Mouse (Mus musculus) right cerebral cortex, adult 18-20 months (tissue): ENCODE measurements around the gene Cpxm2.

ENCODE experiments used
- DNase-seq: peaks from one replicate; pipeline ENCODE4 v3.0.0; 2022; ENCODE audit warnings: mixed read lengths

The Cpxm2 gene

DNA sequence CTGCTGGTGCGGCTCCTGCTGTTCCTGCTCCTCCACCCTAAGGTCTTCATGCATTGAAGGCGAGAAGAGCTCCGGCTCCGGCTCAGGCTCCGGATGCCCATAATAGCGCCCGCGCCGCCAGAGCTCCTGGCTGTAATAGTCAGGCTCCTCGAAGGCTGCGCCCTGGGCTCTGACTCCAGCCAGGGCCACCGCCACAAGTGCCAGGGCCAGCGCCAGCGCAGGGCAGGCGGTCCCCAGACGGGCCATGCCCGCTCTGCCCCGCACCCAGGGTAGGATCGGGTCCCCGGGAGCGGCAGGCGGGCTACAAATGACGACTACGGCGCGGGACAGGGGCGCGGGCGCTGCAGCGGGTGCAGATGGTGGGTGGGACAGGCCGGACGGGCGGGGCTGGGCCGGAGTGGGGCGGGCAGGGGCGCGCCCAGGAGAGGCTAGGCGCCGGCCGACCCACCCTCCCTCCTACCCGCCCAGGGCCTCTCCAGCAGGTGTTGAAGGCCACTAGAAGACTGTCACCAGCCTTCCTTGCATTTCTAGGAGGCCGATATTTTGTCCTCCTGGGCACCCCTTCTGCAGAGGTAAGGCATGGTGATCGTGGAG, at the start of gene Cpxm2:
Gene Cpxm2 (minus strand): TSS at position 372 of the 594 bp plus-strand sequence.
- no peak for DNase-seq

- no peak for DNase-seq
These were observed 49.6 kb upstream of the Cpxm2 start for GRCm38 (mm10) chr7:132204073-132204612.

GRCm38 (mm10) chr7:132199686-132200085, 45.1 kb upstream of the Cpxm2 start:
- DNase-seq = no peak

GRCm38 (mm10) chr7:132198806-132199205, 44.3 kb upstream of the Cpxm2 start:
- no peak for DNase-seq

GRCm38 (mm10) chr7:132197817-132198475, 43.4 kb upstream of the Cpxm2 start:
- DNase-seq = no peak

DNA sequence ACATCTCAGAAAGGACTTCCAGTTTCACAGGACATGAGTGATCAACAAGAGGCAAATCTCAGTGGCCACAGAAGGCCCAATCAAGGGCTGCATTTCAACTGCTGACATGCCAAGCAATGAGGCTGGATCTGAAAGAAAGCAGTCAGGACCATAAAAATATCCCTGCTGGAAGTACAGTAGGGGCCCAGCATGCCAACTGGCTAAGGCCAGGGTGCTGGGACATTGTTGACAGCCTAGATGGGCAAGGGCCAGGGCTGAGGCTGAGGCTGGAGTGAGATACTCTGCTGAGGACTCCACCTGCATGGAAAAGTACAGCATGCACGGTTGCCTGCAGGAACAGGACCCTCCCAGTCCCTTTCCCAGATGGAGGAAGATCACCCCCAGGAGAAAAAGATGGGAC, 42.0 kb upstream of the Cpxm2 start:
- no peak for DNase-seq

DNA sequence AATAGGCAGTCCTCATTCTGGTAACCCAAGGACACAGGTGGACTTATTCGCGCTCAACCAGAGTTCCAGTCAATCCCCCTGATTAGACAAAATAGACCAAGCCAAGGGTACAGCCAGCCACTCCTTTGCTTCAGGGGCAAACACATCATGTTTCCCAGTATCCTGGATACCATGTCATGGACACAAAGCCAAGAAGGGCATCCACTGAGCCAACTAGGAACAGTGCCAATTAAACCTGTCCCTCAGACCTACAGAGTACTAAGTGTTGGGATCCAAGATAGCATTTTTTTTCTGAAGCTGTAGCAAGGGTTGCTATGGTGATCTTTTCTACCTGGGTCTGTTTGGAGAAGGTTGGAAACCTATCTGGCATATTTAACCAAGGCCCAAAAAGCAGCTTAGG, 39.1 kb upstream of the Cpxm2 start:
- no peak for DNase-seq

DNA sequence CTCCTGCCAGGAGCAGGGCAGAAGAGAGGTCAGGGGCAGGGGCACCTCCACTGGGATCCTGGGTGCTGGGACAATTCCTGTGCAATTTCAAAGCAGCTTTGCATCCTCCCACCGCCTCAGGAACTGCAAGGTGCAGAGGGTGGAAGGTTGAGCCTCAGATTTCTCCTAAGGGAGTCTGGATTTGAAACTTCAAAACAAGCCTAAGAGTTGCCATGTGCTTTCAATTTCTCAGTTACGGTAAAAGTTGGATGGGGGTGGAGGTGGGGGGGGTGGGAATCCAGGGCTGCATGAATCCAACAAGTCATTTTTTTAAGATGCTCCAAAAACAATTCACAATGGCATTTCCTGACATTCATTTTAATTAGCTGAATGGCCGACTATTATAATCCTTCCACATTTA, 32.9 kb upstream of the Cpxm2 start:
- DNase-seq = no peak

DNA sequence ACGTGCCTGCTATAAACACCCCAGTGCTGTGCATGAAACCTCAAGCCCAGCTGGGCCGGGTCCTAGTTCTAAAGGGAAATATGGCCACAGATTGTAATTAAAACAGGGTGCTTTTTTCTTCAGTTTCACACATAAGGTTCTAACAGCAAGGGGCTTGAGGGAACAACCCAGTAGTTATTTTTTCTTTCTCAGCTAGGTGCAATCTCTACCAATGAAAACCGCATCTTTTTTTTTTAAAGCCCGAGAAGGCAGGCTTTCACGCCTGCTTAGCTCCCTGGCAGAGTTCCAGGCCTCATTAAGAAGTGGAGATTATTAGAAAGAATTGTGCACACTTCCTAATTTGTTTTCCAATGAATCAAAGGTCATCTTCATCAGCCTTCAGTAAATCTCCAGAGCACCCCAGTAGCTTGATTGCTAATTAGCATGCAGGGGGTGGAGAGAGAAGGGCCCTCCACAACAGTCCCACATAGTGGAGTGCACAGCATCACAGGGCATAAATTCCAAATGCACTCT, 29.4 kb upstream of the Cpxm2 start:
- DNase-seq = no peak

DNA sequence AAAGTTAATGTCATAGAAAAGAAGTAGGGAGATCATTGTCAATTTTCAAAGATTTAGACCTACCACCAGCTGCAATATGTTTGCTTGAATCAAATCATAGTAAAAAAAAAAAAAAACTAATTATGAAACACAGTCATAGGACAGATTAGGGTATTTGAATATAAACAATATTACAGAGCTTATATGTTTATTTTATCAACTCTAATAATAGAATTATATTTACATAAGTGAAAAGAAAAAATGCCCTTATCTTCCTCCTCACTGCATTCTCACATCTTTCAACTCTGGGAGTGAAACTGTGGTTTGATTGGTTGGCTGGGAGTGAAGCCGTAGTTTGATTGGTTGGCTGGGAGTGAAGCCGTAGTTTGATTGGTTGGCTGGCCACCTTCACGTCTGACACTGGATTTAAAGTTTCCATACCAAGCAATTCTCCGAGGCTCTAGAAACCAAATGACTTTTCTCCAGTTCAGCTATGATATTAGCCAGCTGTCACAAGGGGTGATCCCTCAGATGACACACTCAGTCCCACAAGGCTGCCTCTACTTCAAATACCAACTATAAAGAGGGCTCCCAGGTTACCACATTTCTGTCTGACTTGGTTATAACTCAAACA, 27.2 kb upstream of the Cpxm2 start:
- DNase-seq = no peak

GRCm38 (mm10) chr7:132181042-132181441, 26.5 kb upstream of the Cpxm2 start:
- no peak for DNase-seq

DNA sequence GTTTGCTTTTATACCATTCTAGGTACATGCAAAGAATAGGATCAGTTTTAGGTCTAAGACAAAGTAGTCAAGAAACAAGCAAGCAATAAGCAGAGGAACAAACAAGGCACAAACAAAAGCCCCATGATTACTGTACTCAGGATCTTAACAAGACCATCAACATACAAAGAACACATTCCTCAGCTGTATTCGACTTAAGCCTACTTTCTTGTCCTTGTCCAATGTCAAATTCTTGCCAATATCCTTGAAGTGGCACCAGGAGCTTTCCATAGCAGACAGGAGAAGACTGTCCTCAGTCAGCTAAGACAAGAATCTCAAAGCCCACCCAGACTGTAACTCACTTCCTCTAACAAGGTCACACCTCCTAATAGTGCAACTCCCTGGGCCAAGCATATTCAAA, 24.5 kb upstream of the Cpxm2 start:
- DNase-seq = no peak

DNA sequence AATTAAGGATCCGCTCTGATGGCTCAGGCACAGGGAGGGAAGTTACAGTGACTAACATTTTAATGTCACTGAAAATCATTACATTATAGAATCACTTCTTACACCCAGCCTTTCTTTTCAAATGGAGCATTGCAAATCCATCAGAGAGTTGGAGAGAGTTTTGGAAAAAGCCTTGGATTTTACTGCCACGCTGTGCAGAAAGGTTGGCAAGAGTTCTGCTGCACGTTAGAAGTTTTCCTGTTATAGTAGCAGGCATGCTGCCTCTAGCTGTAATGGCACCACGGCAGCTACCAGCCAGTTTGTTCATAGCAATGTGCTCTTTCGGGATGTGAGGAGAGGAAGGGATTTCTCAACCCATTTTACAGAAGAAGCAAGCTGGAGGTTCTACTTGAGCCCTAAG, 20.2 kb upstream of the Cpxm2 start:
- peak; percentile 40 for DNase-seq

DNA sequence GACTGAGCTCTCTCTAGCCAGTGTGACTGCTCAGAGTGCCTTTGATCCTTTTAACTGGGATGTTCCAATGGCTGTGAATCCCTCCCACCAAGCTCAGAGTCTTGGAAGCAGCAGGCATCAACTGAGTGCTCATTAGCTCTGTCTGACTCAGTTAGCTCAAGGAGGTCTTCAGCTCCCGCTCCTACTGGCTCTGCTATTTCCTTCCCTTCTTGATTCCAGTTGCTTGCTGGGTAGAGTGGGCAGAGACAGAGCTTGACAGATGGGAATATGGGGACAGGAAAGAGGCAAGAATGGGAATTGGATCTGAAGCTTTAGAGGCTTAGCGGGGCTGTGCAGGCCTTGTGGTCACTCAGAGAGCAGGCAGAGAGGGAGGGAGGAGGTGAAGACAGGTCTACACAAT, 19.8 kb upstream of the Cpxm2 start:
- no peak for DNase-seq

- DNase-seq = peak; percentile 54
These were observed 17.7 kb upstream of the Cpxm2 start for GRCm38 (mm10) chr7:132172220-132172619.

GRCm38 (mm10) chr7:132171716-132172115, 17.2 kb upstream of the Cpxm2 start:
- no peak for DNase-seq

DNA sequence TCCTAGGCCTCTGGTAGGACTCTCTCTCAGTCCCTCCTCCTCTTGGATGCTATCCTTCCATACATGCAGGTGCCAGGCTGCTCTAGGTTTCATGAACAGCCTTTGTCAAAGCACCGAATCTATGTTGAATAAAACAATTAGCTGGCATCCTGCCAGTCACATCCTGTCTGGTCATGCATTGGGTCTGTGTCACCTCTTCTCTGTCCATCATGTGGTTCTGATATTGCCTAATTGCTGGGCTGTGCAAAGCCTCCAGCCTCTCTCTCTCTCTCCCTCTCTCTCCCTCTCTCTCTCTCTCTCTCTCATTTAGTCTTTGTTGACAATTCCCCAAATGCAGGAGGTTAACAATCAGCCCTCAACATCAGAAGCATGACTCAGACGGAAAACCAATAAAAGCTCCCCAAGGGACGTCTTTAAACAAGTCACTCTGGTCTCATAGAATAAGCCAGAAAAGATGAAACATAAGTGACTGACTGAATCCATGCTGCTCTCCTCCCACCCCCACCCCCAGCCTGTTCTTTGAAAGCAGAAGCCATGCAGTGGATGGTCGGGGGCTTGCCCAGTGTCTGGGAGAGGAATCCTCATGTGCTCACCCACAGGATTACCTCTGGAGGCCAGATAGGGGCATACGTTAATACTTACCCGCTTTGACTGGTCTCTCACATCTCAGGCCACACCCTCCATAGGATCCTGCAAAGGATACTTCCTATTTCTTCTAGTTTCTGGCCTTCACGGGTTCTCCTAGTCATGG, 15.1 kb upstream of the Cpxm2 start:
- no peak for DNase-seq

DNA sequence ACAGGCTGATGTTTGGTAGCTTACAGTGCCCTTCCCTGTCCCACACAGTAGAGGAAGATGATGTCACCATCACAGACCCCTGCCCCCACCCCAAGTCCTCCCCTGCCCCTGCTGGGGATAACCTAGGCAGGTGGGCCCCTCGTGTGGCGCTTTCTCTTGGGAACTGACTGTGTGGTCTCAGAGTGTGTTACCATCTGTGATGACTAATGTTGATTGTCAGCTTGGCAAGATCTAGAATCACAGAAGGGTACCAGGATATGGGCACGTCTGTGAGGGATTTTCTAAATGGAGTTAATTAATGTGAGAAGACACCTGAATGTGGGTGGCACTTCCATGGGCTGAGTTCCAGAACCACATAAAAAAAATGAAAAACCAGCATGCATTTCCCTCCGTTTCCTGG, 12.7 kb upstream of the Cpxm2 start:
- no peak for DNase-seq

GRCm38 (mm10) chr7:132162254-132162653, 7.7 kb upstream of the Cpxm2 start:
- no peak for DNase-seq

DNA sequence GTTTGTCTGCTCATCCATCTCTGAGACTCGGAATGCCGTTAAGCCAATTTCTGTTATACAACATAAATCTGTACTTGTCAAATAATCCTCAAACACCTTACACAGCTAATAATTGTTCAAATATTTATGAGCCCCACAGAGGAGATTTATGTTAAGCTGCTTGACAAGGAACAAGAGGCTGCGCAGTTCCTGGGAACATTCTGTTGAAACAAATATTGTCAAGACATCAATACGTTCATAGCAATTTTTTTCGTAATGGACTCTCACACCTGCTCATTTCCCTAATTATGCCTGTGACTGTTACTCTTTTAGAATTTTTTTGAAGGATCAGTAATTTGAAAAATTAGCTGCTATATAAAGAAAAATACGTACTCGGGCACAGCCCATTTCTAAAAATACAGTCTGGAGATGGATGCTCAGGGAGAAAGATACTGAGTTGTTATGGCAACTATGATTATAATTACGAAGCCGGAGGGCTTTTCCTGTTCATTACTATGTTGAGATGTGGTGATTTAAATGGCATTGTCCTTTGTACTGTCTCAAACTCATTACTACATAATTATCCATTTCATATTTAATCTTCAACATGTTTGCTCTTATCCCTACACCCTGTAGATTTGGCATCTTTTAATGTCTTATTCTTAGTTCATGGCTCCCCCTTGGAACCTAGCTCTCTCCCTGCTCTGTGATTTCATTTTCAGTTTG, 3.9 kb upstream of the Cpxm2 start:
- no peak for DNase-seq

DNA sequence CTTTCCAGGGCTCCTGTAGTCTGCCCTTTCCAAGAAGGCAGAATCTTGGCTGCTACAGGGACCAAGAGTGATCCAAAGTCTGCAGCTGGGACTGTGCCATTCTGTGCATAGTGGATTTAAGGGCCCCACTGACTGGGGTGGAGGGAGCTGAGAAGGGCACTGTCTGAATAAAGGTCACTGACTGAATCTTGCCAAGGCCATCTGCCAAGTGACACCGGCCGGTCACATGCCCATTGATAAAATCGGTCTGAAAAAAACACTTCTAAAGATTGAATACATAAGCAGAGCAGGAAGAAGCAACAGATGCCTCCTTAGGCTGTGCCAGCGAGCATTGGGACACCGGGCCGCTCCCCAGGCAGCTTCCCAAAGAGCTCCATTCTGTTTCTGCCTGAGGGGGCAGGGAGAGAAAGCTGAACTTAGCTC, 803 bp downstream of the Cpxm2 start:
- no peak for DNase-seq

DNA sequence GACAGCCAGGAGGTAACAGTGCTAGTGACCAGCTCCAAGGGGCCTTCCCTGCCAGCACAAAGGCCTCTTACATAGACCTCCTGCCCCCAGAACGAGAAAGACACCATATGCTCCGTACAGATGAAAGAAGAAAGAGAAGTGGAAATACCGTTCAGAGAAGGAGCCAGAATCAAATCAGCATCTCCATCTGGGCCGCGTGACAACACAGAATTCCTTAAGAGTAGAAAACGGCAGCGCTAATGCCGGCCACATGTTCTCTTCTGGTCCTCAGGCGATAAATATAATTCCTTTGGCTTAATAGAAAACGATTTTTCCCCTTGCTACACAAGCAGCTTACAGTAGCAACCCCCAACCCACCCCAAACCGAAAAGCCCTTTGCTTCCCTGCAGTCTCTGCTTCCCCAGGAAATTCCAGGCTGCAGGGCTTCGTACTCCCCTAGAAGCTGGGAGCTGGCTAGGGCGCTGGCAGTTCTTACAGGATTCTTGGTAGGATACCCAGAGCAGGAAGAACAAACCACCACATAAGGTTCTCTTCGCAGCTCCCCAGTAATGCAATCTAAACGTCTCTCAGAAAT, 9.2 kb downstream of the Cpxm2 start:
- DNase-seq = no peak
